In the genomic region with DNA sequence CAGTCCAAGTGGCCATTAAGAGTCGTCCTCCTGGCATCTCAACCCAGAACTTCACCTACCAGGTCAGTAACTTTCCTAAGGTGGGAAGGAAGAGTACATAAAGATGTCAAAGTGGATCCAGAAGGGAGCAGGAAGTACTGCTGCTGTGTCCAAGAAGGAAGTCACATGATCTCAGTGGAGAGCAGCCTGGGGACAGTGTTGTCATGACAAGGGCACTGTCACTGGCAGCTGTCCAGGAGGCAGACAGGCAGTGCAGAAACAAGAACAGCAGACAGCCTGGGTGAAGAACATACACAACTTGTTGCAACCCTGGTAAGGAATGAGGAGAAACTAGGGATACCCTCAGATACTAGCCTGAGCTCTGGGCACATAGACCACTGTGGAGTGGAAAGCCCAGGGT, we compare ENCODE assay signal across 8 mouse cellular contexts. TPM values are rescaled to one million over a fixed set of nuclear protein-coding genes. Genes with fewer than 3 reads are reported as not detected.
DNase-seq lines count a peak whose midpoint lies in the region; ATAC-seq and TF ChIP-seq lines count a peak whose summit lies in the region.

No protein-coding gene starts in this region.

- H3K4me1 ChIP-seq in liver, embryonic 11.5 days (replicated peaks; ENCODE audit: control insufficient read depth, insufficient read depth, low read length), result no peaks in the 10 kb centered on the region
- no peaks in the 10 kb centered on the region for H3K4me1 ChIP-seq in brown adipose tissue, adult 24 weeks (ENCODE audit: control insufficient read depth, insufficient read depth, insufficient read length, low read length)
- H3K4me1 ChIP-seq in thymus, adult 2 months (replicated peaks; ENCODE audit: control insufficient read depth, insufficient read depth, low read length), result 0 out of 2 replicates have a peak, but pooled peaks cover 5% of the 10 kb centered on the region
- no peaks in the 10 kb centered on the region for H3K4me1 ChIP-seq in hindbrain, embryonic 13.5 days (replicated peaks)

- no peak for ATAC-seq in liver, embryonic 11.5 days (replicated peaks; ENCODE audit: low FRiP score)
- peak; percentile 83 for ATAC-seq in megakaryocyte progenitor cell, adult 5-6 weeks (replicated peaks; ENCODE audit: poor library complexity)
- ATAC-seq in hindbrain, embryonic 13.5 days (ENCODE audit: low FRiP score), result no peak
- ATAC-seq in activated CD4-positive, CD25-positive, alpha-beta regulatory T cell, adult 4 months, result no peak

- no peaks in the 10 kb centered on the region for H3K36me3 ChIP-seq in liver, embryonic 11.5 days (ENCODE audit: control insufficient read depth, insufficient read depth, low read length)
- H3K36me3 ChIP-seq in thymus, adult 2 months (ENCODE audit: control insufficient read depth, insufficient read depth, low read length), result no peaks in the 10 kb centered on the region
- H3K36me3 ChIP-seq in hindbrain, embryonic 13.5 days, result no peaks in the 10 kb centered on the region

- no peak for TF ChIP-seq POLR2A in thymus, adult 2 months (IDR thresholded peaks at IDR 0.05; ENCODE audit: control insufficient read depth, extremely low read depth, insufficient read depth, low read length, poor library complexity)

- H3K9ac ChIP-seq in liver, embryonic 11.5 days (ENCODE audit: low read depth, low read length), result no peak overlapping the region
- no peak overlapping the region for H3K9ac ChIP-seq in hindbrain, embryonic 13.5 days

- TF ChIP-seq CTCF in thymus, adult 2 months (IDR thresholded peaks at IDR 0.05; ENCODE audit: borderline replicate concordance, control insufficient read depth, extremely low read depth, insufficient read depth, low read length, poor library complexity), result no peak

- no peak overlapping the region for H3K4me2 ChIP-seq in liver, embryonic 11.5 days
- no peak overlapping the region for H3K4me2 ChIP-seq in hindbrain, embryonic 13.5 days

- no peak overlapping the region for H3K4me3 ChIP-seq in liver, embryonic 11.5 days (ENCODE audit: low read depth, low read length)
- no peak overlapping the region for H3K4me3 ChIP-seq in brown adipose tissue, adult 24 weeks (ENCODE audit: insufficient read depth, low read depth, low read length)
- no peak overlapping the region for H3K4me3 ChIP-seq in thymus, adult 2 months (ENCODE audit: control insufficient read depth, insufficient read depth, low read length)
- no peak overlapping the region for H3K4me3 ChIP-seq in hindbrain, embryonic 13.5 days

- DNase-seq in liver, result peak; percentile 22
- no peak for DNase-seq in liver, embryonic 11.5 days (ENCODE audit: low spot score)
- peak; percentile 48 to 50 for DNase-seq in kidney, adult 8-10 months
- DNase-seq in thymus, adult 2 months, result no peak

- 61% methylated on average over 1 of the region's 1 CpGs for WGBS in liver, embryonic 11.5 days
- WGBS in thymus, adult 2 months, result 59% methylated on average over 1 of the region's 1 CpGs
- WGBS in hindbrain, embryonic 13.5 days, result 75% methylated on average over 1 of the region's 1 CpGs

- no peaks in the 10 kb centered on the region for H3K9me3 ChIP-seq in liver, embryonic 11.5 days (ENCODE audit: control insufficient read depth, low read length)
- no peaks in the 10 kb centered on the region for H3K9me3 ChIP-seq in hindbrain, embryonic 13.5 days

- no peaks in the 10 kb centered on the region; the same call in 1 of the 2 replicates for H3K27me3 ChIP-seq in liver, embryonic 11.5 days (replicated peaks; ENCODE audit: control insufficient read depth, insufficient read depth, low read length)
- H3K27me3 ChIP-seq in thymus, adult 2 months (ENCODE audit: control insufficient read depth, insufficient read depth, low read length), result no peaks in the 10 kb centered on the region
- H3K27me3 ChIP-seq in hindbrain, embryonic 13.5 days, result no peaks in the 10 kb centered on the region

- H3K27ac ChIP-seq in liver, embryonic 11.5 days (ENCODE audit: low read depth, low read length), result no peak overlapping the region
- H3K27ac ChIP-seq in brown adipose tissue, adult 24 weeks (replicated peaks; ENCODE audit: low read depth, low read length), result peak overlapping the region; percentile 21; the same call in 1 of the 2 replicates
- no peak overlapping the region for H3K27ac ChIP-seq in thymus, adult 2 months (ENCODE audit: control insufficient read depth, insufficient read depth, low read length)
- H3K27ac ChIP-seq in hindbrain, embryonic 13.5 days, result no peak overlapping the region

RNA-seq across cellular contexts. Expression of a gene that starts 8.4 kb away (rescaled TPM):
- polyA plus RNA-seq in liver, embryonic 11.5 days (2014; fragmentation: Nextera tagmentation; extraction: Ambion mirVana), result 0.36 and 0.49 TPM in 2 replicates
- polyA plus RNA-seq in brown adipose tissue, adult 24 weeks (2012; ENCODE audit: insufficient read depth, insufficient read length, missing spikeins), result 0.33 and 0.55 TPM in 2 replicates
- total RNA-seq in megakaryocyte progenitor cell, adult 5-6 weeks (2015), result not detected in 2 replicates
- total RNA-seq in megakaryocyte progenitor cell, adult 5-6 weeks (2017), result 0.50 TPM in 1 of 2 replicates, not detected in the other
- polyA plus RNA-seq in thymus, adult 2 months (2012; rRNA removed), result 0.46 and 0.86 TPM in 2 replicates
- polyA plus RNA-seq in hindbrain, embryonic 13.5 days (2015; fragmentation: Nextera tagmentation; extraction: Ambion mirVana), result 0.26 and 0.29 TPM in 2 replicates
- not detected for polyA plus RNA-seq in activated CD4-positive, CD25-positive, alpha-beta regulatory T cell, adult 4 months (2017; shearing (Covaris generic))

RNA-seq across cellular contexts. Expression of a gene that starts 8.9 kb away (rescaled TPM):
- polyA plus RNA-seq in liver, embryonic 11.5 days (2014; fragmentation: Nextera tagmentation; extraction: Ambion mirVana), result 0.81 and 1.3 TPM in 2 replicates
- polyA plus RNA-seq in brown adipose tissue, adult 24 weeks (2012; ENCODE audit: insufficient read depth, insufficient read length, missing spikeins), result 0.71 TPM in 1 of 2 replicates, not detected in the other
- not detected in 2 replicates for total RNA-seq in megakaryocyte progenitor cell, adult 5-6 weeks (2015)
- 0.20 TPM in 1 of 2 replicates, not detected in the other for total RNA-seq in megakaryocyte progenitor cell, adult 5-6 weeks (2017)
- polyA plus RNA-seq in thymus, adult 2 months (2012; rRNA removed), result 4.9 and 5.4 TPM in 2 replicates
- polyA plus RNA-seq in hindbrain, embryonic 13.5 days (2015; fragmentation: Nextera tagmentation; extraction: Ambion mirVana), result 1.7 and 2.2 TPM in 2 replicates
- 1 to 10 TPM in 1 of 2 experiments, not detected in 1; 1.7 TPM for polyA plus RNA-seq in activated CD4-positive, CD25-positive, alpha-beta regulatory T cell, adult 4 months (2017; shearing (Covaris generic))

RNA-seq across cellular contexts. Expression of a gene that starts 21.4 kb away (rescaled TPM):
- 196 and 206 TPM in 2 replicates for polyA plus RNA-seq in liver, embryonic 11.5 days (2014; fragmentation: Nextera tagmentation; extraction: Ambion mirVana)
- 1,669 and 1,851 TPM in 2 replicates for polyA plus RNA-seq in brown adipose tissue, adult 24 weeks (2012; ENCODE audit: insufficient read depth, insufficient read length, missing spikeins)
- 376 and 396 TPM in 2 replicates for total RNA-seq in megakaryocyte progenitor cell, adult 5-6 weeks (2015)
- total RNA-seq in megakaryocyte progenitor cell, adult 5-6 weeks (2017), result 231 and 238 TPM in 2 replicates
- polyA plus RNA-seq in thymus, adult 2 months (2012; rRNA removed), result 327 and 378 TPM in 2 replicates
- polyA plus RNA-seq in hindbrain, embryonic 13.5 days (2015; fragmentation: Nextera tagmentation; extraction: Ambion mirVana), result 223 and 228 TPM in 2 replicates
- polyA plus RNA-seq in activated CD4-positive, CD25-positive, alpha-beta regulatory T cell, adult 4 months (2017; shearing (Covaris generic)), result 100 to 1,000 TPM; 167 to 173 TPM

RNA-seq across cellular contexts. Expression of a gene that starts 21.5 kb away (rescaled TPM):
- 207 and 230 TPM in 2 replicates for polyA plus RNA-seq in liver, embryonic 11.5 days (2014; fragmentation: Nextera tagmentation; extraction: Ambion mirVana)
- 189 and 210 TPM in 2 replicates for polyA plus RNA-seq in brown adipose tissue, adult 24 weeks (2012; ENCODE audit: insufficient read depth, insufficient read length, missing spikeins)
- 537 and 612 TPM in 2 replicates for total RNA-seq in megakaryocyte progenitor cell, adult 5-6 weeks (2015)
- total RNA-seq in megakaryocyte progenitor cell, adult 5-6 weeks (2017), result 295 and 337 TPM in 2 replicates
- polyA plus RNA-seq in thymus, adult 2 months (2012; rRNA removed), result 189 and 216 TPM in 2 replicates
- polyA plus RNA-seq in hindbrain, embryonic 13.5 days (2015; fragmentation: Nextera tagmentation; extraction: Ambion mirVana), result 147 and 149 TPM in 2 replicates
- 100 to 1,000 TPM; 233 to 244 TPM for polyA plus RNA-seq in activated CD4-positive, CD25-positive, alpha-beta regulatory T cell, adult 4 months (2017; shearing (Covaris generic))

RNA-seq across cellular contexts. Expression of a gene that starts 48.9 kb away (rescaled TPM):
- 13.0 and 13.3 TPM in 2 replicates for polyA plus RNA-seq in liver, embryonic 11.5 days (2014; fragmentation: Nextera tagmentation; extraction: Ambion mirVana)
- 12.6 and 22.7 TPM in 2 replicates for polyA plus RNA-seq in brown adipose tissue, adult 24 weeks (2012; ENCODE audit: insufficient read depth, insufficient read length, missing spikeins)
- total RNA-seq in megakaryocyte progenitor cell, adult 5-6 weeks (2015), result 34.7 and 37.8 TPM in 2 replicates
- 13.6 and 19.4 TPM in 2 replicates for total RNA-seq in megakaryocyte progenitor cell, adult 5-6 weeks (2017)
- polyA plus RNA-seq in thymus, adult 2 months (2012; rRNA removed), result 73.8 and 76.3 TPM in 2 replicates
- 11.1 and 11.2 TPM in 2 replicates for polyA plus RNA-seq in hindbrain, embryonic 13.5 days (2015; fragmentation: Nextera tagmentation; extraction: Ambion mirVana)
- polyA plus RNA-seq in activated CD4-positive, CD25-positive, alpha-beta regulatory T cell, adult 4 months (2017; shearing (Covaris generic)), result 10 to 100 TPM; 22.3 to 34.1 TPM

Comparison
In these comparisons a context has a peak if more than half of its experiments do, and no peak if none do; other contexts are left out.
1. DNase-seq: peak in liver (single experiment) and kidney, adult 8-10 months (2 of 2); none in liver, embryonic 11.5 days (single experiment) and thymus, adult 2 months (single experiment).